Mouse (Mus musculus) midbrain, embryonic 10.5 days (tissue): Measurements from ENCODE around the gene Slc11a1. TPM values are rescaled to one million over a fixed set of nuclear protein-coding genes. Genes with fewer than 3 reads are reported as not detected.

Experiments used
- DNase-seq: peaks from one replicate; pipeline ENCODE4 v3.0.0-alpha.2; 2017; ENCODE audit warnings: low spot score
- H3K27ac ChIP-seq: fragments of 300-500 bp; sonication (generic); replicated peaks from 2 replicates; pipeline ENCODE4 v1.5.1; 2016; ENCODE audit warnings: mild to moderate bottlenecking
- H3K27me3 ChIP-seq: fragments of 300-500 bp; sonication (generic); 2 replicates; pipeline ENCODE4 v1.6.1; 2016; ENCODE audit warnings: low read depth, mild to moderate bottlenecking; ENCODE audit not compliant: poor library complexity, severe bottlenecking
- H3K36me3 ChIP-seq: fragments of 300-500 bp; sonication (generic); 2 replicates; pipeline ENCODE4 v1.6.1; 2016; ENCODE audit warnings: mild to moderate bottlenecking, moderate library complexity
- H3K4me1 ChIP-seq: fragments of 300-500 bp; sonication (generic); 2 replicates; pipeline ENCODE4 v1.6.1; 2016
- H3K4me3 ChIP-seq: fragments of 300-500 bp; sonication (generic); 2 replicates; pipeline ENCODE4 v1.5.1; 2016; ENCODE audit warnings: mild to moderate bottlenecking, moderate library complexity
- H3K9me3 ChIP-seq: fragments of 300-500 bp; sonication (generic); replicated peaks from 2 replicates; pipeline ENCODE4 v1.6.1; 2016; ENCODE audit warnings: mild to moderate bottlenecking
- WGBS: fragments of 180-500 bp; shearing (Covaris S2); methylation state at CpG from one replicate; pipeline ENCODE4 v1.1.7; 2016; 5-methylcytosine and 5-hydroxymethylcytosine counted together
- polyA plus RNA-seq: library from polyadenylated mRNA; unstranded; fragments of >200 nt; fragmentation: Nextera tagmentation; extraction: Ambion mirVana; gene quantifications from 2 replicates; pipeline ENCODE4 v1.2.1, GENCODE M21; 2016

Gene Slc11a1
- polyA plus RNA-seq, 1 experiment from 2014 or later = 1.4 TPM

- WGBS = 92% methylated on average over 13 of the region's 13 CpGs
- no peak overlapping the region for H3K27ac ChIP-seq
- DNase-seq = no peak
- H3K36me3 ChIP-seq = no peaks in the 10 kb centered on the region
- H3K9me3 ChIP-seq = no peaks in the 10 kb centered on the region
- no peak overlapping the region for H3K4me3 ChIP-seq
- H3K27me3 ChIP-seq = peaks cover 5% of the 10 kb centered on the region
- H3K4me1 ChIP-seq = peaks cover 13% of the 10 kb centered on the region
Measured at GRCm38 (mm10) chr1:74383385-74383784, 8.4 kb downstream of the Slc11a1 start.

- Histone ChIP-seq H3K36me3 (no peaks in the 10 kb centered on the region), H3K4me3 (no peak overlapping the region), H3K4me1 (peaks cover 17% of the 10 kb centered on the region), H3K27ac (no peak overlapping the region), H3K9me3 (no peaks in the 10 kb centered on the region), H3K27me3 (peaks cover 17% of the 10 kb centered on the region)
- no peak for DNase-seq
- WGBS = 84% methylated on average over 8 of the region's 8 CpGs
Measured at GRCm38 (mm10) chr1:74384525-74384924, 9.5 kb downstream of the Slc11a1 start.

- peaks cover 22% of the 10 kb centered on the region for H3K27me3 ChIP-seq
- H3K9me3 ChIP-seq = no peaks in the 10 kb centered on the region
- WGBS = 89% methylated on average over 10 of the region's 10 CpGs
- no peak for DNase-seq
- H3K4me3 ChIP-seq = no peak overlapping the region
- H3K27ac ChIP-seq = no peak overlapping the region
- peaks cover 22% of the 10 kb centered on the region for H3K4me1 ChIP-seq
- H3K36me3 ChIP-seq = no peaks in the 10 kb centered on the region
Measured at GRCm38 (mm10) chr1:74385064-74385463, 10.1 kb downstream of the Slc11a1 start.

GRCm38 (mm10) chr1:74385531-74385930 lies 10.5 kb downstream of the Slc11a1 start:
- H3K4me1 ChIP-seq = peaks cover 27% of the 10 kb centered on the region
- WGBS = 90% methylated on average over 8 of the region's 8 CpGs
- no peak for DNase-seq
- no peak overlapping the region for H3K27ac ChIP-seq
- H3K36me3 ChIP-seq = no peaks in the 10 kb centered on the region
- H3K9me3 ChIP-seq = no peaks in the 10 kb centered on the region
- peaks cover 27% of the 10 kb centered on the region for H3K27me3 ChIP-seq
- H3K4me3 ChIP-seq = no peak overlapping the region

GRCm38 (mm10) chr1:74386363-74386713 lies 11.3 kb downstream of the Slc11a1 start:
- 68% methylated on average over 7 of the region's 10 CpGs for WGBS
- no peaks in the 10 kb centered on the region for H3K36me3 ChIP-seq
- peak overlapping the region; percentile 61 for H3K4me3 ChIP-seq
- peaks cover 34% of the 10 kb centered on the region for H3K4me1 ChIP-seq
- peaks cover 31% of the 10 kb centered on the region for H3K27me3 ChIP-seq
- no peaks in the 10 kb centered on the region for H3K9me3 ChIP-seq
- peak overlapping the region; percentile 92 for H3K27ac ChIP-seq
- no peak for DNase-seq

- Histone ChIP-seq H3K36me3 (no peaks in the 10 kb centered on the region), H3K4me3 (peak overlapping the region; percentile 61), H3K9me3 (no peaks in the 10 kb centered on the region), H3K4me1 (peaks cover 37% of the 10 kb centered on the region), H3K27me3 (peaks cover 31% of the 10 kb centered on the region), H3K27ac (peak overlapping the region; percentile 92)
- DNase-seq = peak; percentile 95
- under 1% methylated on average over 26 of the region's 26 CpGs for WGBS
Measured at GRCm38 (mm10) chr1:74386714-74387385, 11.9 kb downstream of the Slc11a1 start.

- Histone ChIP-seq H3K9me3 (no peaks in the 10 kb centered on the region), H3K4me3 (peak overlapping the region; percentile 61), H3K36me3 (no peaks in the 10 kb centered on the region), H3K27ac (peak overlapping the region; percentile 92), H3K27me3 (peaks cover 31% of the 10 kb centered on the region), H3K4me1 (peaks cover 43% of the 10 kb centered on the region)
- WGBS = 62% methylated on average over 15 of the region's 15 CpGs
- DNase-seq = no peak
Measured at GRCm38 (mm10) chr1:74387386-74387988, 12.5 kb downstream of the Slc11a1 start.

- 77% methylated on average over 7 of the region's 7 CpGs for WGBS
- Histone ChIP-seq H3K4me3 (no peak overlapping the region), H3K27me3 (peaks cover 31% of the 10 kb centered on the region), H3K27ac (no peak overlapping the region), H3K36me3 (peaks cover 6% of the 10 kb centered on the region), H3K9me3 (no peaks in the 10 kb centered on the region), H3K4me1 (peaks cover 53% of the 10 kb centered on the region)
- no peak for DNase-seq
Measured at GRCm38 (mm10) chr1:74388398-74388920, 13.5 kb downstream of the Slc11a1 start.

GRCm38 (mm10) chr1:74389831-74390286 lies 14.9 kb downstream of the Slc11a1 start:
- peaks cover 31% of the 10 kb centered on the region for H3K27me3 ChIP-seq
- peak overlapping the region; percentile 97 for H3K4me3 ChIP-seq
- H3K27ac ChIP-seq = peak overlapping the region; percentile 69
- no peaks in the 10 kb centered on the region for H3K9me3 ChIP-seq
- 3% methylated on average over 29 of the region's 29 CpGs for WGBS
- peak; percentile 46 for DNase-seq
- peaks cover 20% of the 10 kb centered on the region for H3K36me3 ChIP-seq
- peaks cover 59% of the 10 kb centered on the region for H3K4me1 ChIP-seq

GRCm38 (mm10) chr1:74390287-74390906 lies 15.4 kb downstream of the Slc11a1 start:
- H3K27ac ChIP-seq = peak overlapping the region; percentile 69
- no peaks in the 10 kb centered on the region for H3K9me3 ChIP-seq
- WGBS = 9% methylated on average over 21 of the region's 21 CpGs
- H3K4me1 ChIP-seq = peaks cover 61% of the 10 kb centered on the region
- H3K36me3 ChIP-seq = peaks cover 25% of the 10 kb centered on the region
- peak overlapping the region; percentile 97 for H3K4me3 ChIP-seq
- peaks cover 31% of the 10 kb centered on the region for H3K27me3 ChIP-seq
- peak; percentile 67 for DNase-seq

- no peaks in the 10 kb centered on the region for H3K9me3 ChIP-seq
- peak within 1 kb of the TSS; percentile 97 for H3K4me3 ChIP-seq
- peaks cover 64% of the 10 kb centered on the region for H3K4me1 ChIP-seq
- peaks cover 31% of the 10 kb centered on the region for H3K27me3 ChIP-seq
- H3K27ac ChIP-seq = peak within 1 kb of the TSS; percentile 99
- peaks cover 30% of the 10 kb centered on the region for H3K36me3 ChIP-seq
- WGBS = 2% methylated on average over 51 of the region's 51 CpGs
- peak; percentile 95 for DNase-seq
Measured at GRCm38 (mm10) chr1:74390924-74391748, 16.1 kb downstream of the Slc11a1 start, which contains the start of gene Ctdsp1. Gene Ctdsp1, plus strand, starts transcription at chr1:74391509.

GRCm38 (mm10) chr1:74391844-74392441 lies 16.9 kb downstream of the Slc11a1 start:
- Histone ChIP-seq H3K36me3 (peaks cover 30% of the 10 kb centered on the region), H3K4me3 (peak overlapping the region; percentile 97), H3K27me3 (peaks cover 31% of the 10 kb centered on the region), H3K27ac (peak overlapping the region; percentile 99), H3K4me1 (peaks cover 64% of the 10 kb centered on the region), H3K9me3 (no peaks in the 10 kb centered on the region)
- WGBS = under 1% methylated on average over 60 of the region's 63 CpGs
- DNase-seq = peak; percentile 74
